Mouse (Mus musculus): Measurements from ENCODE around the gene Parl.
A peak's percentile ranks its signal among the peaks of the same experiment; 100 is the strongest.

Parl gene

DNA sequence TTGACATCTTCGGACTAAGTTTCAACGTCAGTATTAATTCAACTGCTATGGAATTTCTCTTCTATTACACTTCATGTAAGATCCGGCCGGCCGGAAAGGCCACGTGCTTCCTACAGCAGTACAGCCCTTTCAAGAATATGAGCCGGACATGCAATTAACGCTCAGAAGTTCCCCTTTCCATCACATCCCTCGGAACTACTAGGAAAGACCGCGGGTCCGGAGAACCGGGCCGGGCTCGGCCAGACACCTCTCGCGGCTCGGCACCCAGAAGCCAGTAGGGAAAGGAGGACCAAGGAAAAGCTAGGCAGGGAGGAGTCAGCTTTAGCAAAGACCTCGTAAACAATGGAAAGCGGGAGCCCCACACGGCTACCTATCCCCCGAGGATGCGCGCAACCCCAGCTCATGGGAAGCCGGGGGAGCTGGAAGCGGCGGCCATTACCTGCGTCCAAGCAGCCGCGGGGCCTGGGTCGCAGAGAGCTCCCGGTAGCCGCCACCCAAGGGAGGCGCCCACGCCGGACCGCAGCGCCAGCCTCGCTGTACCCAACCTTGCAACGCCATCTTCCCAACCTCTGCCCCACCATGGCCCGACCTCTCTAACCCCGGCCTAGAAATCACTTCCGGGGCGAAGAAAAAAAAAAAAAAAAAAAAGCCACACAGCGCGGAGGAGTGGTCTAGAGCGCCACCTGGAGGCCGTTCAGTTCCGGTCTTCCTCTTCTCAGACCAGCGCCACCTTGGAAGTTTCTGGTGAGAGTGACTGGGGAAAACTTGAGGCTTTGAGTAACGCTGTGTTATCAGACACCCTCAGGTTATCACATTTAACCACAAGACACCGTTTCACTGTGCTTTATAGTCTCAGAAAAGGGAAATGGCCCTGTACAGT, at the start of gene Parl:
Gene Parl, minus strand, starts transcription at position 618 of the 880 bp plus-strand sequence.
- DNase-seq (ENCODE audit: low spot score in 2 of 2), result peak; percentile 66 to 80

DNA sequence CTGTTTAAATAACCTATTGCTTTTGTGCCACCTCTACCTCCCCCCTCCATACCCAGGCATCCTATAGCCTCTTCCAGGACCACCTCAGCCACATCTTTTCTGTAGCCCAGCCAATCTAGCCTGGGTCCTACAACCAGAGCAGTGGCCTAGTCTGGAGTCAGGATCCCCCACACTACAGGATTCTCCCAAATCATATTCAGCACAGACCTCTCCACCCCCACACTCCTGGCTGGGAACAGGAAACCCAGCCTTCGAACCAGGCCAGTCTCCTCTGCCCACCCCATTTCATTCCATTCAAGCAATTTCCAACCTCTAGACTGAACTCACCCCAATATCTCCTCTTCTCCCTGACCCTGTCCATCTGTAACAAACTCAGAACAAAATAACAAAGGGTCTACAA, 43.3 kb upstream of the Parl start:
- no peak for DNase-seq (ENCODE audit: low spot score in 2 of 2)

DNA sequence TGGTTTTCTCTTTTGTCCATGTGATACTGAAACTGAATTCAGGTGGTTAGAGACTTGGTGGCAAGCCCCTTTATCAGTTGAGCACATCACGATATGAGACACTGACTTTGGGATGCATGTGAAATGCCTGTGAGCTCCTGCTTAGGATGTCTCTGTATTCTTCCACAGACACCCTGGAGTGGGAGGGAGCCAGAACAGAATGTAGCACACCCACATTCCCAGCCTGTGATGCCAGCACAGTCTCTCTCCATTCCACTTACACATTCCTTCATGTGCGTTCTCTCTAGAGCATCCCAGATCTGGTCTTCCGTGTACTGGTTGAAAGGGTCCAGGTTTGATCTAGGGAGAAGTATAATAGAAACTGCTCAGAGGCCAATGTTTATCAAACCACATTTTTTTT, 36.4 kb upstream of the Parl start:
- no peak for DNase-seq (ENCODE audit: low spot score in 2 of 2)

DNA sequence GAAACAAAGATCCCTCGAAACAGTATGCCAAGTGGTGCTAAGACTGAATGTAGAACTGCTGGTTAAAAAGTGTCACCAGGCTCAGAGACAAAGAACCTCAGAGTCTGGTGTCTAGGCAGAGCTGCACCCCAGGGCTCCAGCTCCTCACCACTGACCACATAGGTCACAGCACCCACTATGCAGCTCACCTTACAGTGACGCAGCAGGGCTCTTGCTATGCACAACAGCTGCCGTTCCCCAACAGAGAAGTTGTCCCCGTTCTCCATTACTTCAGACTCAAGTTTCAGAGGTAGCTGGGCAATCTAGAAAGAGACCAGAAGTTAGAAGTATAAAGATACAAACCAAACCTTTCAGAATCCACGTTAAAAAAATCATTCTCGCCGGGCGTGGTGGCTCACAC, 32.7 kb upstream of the Parl start:
- no peak for DNase-seq (ENCODE audit: low spot score in 2 of 2)

DNA sequence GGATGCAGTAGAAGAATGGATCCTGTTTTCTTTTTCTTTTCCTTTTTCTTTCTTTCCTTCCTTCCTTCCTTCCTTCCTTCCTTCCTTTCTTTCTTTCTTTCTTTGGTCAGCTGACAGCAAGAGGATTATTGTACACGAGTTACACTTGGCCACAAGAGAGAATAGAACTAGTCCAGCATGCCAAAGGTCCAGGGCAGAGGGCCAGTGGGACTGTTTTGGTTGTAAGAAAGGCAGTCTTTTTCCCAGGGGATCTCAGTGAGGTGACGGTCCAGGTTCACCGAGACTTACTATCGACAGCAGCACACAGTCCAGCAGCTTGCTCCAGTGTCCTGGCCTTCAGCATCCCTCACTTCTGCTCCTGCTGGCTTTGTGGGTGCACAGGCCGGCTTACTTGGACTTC, 26.1 kb upstream of the Parl start:
- no peak for DNase-seq (ENCODE audit: low spot score in 2 of 2)

DNA sequence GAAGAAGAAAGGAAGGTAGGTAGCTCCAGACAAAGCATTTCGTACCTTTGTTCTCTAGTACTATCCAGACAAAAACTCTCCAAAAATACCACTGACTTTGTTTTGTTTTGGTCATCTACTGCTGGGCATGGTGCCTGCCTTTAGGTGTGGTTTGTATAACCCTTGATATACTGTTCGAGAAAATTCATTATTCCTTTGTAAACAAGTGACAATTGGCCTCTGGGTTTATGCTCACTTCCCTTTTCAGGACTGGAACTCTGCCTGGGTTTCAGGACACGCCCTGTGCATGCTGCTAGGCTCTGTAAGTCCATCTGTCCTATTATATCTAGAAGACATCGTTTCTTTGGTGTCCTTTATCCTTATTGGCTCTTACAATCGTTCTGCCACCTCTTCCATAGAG, 23.1 kb upstream of the Parl start, which contains the start of gene Cyp2ab1:
Gene Cyp2ab1, minus strand, starts transcription at position 119 of the 400 bp plus-strand sequence.
- DNase-seq (ENCODE audit: low spot score in 2 of 2), result no peak

DNA sequence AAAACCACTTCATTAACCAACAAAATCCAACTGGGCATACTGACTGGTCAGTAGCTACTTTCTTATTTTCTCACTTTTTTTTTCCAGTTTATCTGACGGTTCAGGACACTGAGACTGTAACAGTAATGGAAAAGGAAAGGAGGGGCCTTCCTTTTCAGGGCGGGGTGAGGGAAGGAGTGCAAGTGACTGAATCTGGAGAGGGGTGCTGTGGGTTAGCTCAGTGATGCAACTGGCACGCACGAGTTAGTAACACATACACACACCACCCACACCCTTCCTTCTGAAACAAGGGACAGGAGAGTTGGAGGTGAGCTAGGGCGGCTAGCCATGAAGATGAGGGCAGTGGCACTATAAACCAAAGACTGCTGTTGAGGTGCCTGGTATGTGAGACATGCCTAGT, 21.7 kb upstream of the Parl start:
- no peak for DNase-seq (ENCODE audit: low spot score in 2 of 2)

DNA sequence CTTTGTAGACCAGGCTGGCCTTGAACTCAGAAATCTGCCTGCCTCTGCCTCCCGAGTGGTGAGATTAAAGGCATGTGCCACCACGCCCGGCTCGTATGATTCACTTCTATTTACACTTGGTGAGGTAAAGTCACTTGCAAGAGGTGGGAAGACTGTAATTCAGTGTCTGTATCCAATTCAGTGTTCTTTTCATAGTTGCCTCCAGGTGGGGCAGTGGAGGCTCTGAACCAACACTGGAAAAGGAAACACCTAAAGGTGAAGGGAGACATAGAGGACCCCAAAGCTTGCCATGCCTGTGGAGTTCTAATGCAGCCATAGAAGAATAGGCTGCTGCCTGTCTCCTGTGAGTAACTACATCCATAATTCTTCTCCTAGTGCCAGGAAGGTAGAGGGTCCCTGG, 20.1 kb upstream of the Parl start:
- DNase-seq (ENCODE audit: low spot score in 2 of 2), result no peak

DNA sequence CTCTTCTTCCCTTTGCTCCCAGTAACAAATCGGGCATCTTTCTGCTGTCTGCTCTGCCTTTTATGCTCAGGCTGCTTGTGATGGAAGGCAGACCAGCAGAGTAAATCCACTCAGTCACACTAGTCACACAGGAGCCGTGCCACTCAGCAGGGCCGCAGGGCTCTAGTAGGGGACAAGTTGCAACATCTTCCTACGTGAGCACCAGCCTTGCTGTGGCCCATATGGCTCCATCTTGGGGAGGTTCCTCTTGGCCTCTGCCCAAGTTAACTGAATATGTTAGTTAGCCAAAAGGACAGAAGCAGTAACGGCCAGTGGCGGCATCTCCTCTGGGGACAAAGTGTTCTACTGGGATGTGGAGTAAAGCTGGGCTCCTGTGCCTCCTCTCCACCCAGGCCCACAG, 14.6 kb upstream of the Parl start:
- no peak for DNase-seq (ENCODE audit: low spot score in 2 of 2)

DNA sequence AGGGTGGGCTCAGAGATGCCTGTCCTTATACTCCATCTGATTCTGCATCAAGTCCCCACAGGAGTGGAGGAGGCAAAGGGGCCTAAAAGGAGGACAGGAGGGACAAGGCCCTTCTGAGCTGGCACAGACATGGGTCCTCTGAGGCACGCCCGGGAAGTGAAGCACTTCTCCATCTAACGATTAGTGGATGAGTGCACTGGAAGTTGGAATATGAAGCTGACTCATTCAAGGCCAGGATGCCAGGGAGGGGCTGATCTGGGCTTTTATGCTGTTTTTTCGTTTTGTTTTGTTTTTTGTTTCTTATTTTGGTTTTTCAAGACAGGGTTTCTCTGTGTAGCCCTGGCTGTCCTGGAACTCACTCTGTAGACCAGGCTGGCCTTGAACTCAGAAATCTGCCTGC, 13.1 kb upstream of the Parl start:
- DNase-seq (ENCODE audit: low spot score in 2 of 2), result no peak

DNA sequence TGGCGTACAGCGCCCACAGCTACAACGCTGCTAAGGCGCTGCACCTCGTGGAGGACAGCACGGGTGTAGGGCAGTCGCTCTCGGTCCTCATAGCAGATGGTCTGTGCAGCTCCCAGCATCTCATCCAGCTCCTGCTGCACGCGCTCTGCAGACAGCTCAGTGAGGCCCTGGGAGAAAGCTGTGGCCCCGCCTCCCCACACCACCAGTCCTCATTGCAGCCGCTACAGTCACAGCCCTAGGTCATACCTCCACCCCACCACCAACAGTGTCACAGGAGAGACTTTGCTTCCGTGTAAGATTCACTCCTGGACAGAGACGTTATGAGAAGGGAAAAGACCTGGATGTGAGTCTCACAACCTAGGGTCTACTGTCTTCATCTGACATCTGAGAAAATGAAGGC, 10.1 kb upstream of the Parl start:
- no peak for DNase-seq (ENCODE audit: low spot score in 2 of 2)

DNA sequence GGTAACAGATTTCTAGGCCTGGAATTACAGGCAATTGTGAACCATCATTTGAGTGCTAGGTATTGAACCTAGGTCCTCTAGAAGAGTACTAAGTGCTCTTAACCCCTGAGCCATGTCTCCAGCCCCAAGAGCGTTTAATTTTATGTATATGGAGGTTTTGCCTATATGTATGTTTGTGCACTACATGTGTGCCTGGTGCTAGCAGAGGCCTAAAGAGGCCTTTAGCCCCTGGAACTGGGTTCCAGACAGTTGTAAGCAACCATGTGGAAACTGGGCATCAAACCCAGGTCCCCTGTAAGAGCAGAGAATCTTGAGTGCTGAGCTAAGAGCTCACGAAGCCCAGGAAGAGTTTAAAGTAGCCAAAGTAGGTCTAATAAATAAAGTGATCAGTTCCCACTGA, 2.1 kb downstream of the Parl start:
- DNase-seq (ENCODE audit: low spot score in 2 of 2), result no peak

DNA sequence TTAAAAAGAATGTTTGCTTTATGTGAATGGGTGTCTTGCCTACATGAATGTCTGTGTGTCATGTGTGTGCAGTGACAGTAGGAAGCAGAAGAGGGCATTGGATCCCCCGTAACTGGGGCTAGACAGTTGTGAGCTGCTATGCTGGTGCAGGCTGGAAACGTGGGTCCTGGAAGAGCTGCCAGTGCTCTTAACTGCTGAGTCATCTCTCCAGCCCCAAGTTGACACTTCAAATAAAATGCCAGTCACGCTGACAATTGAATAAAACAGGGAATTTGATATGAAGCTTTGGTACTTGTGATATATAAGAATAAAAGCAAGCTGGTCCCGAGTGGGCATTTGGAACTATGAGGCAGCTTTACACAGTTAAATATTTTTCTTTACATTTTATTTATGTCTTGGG, 21.9 kb downstream of the Parl start:
- no peak for DNase-seq (ENCODE audit: low spot score in 2 of 2)

DNA sequence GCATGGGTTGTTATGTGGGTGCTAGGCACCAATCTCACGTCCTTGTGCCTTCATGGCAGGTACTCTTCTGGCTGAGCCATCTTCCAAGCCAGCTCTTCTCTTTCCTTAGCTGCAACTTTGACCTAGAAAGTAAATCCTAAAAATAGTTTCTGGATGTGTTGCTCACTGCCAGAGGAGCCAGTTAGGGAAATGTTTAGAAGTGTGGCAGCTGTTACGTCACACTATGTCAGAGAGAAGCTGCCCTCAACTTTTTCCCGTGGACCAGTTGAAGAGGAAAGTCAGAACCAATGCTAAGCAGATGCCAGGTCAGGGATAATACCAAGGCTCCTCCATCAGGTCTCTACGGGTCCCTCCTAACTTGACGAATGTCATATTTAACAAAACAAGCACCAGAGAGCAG, 22.8 kb downstream of the Parl start:
- no peak for DNase-seq (ENCODE audit: low spot score in 2 of 2)

DNA sequence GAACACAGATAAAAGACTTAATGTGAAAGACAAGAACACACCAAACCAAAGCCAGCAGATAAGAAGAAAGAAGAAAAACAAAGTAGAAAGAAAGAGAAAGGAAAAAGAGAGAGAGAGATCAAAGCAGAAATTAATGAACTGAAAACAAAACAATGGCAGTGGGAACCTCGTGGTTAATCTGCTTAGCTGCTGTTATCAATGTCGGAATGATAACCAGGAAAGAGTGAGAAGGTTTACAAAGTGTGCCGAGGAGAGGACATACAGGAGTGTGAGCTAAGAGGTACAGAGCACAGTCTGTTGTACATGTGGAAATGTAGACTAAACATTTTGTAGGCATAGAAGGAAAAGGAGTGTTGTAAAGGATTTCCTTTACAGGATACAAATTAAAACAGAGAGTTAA, 29.2 kb downstream of the Parl start:
- DNase-seq (ENCODE audit: low spot score in 2 of 2), result no peak

DNA sequence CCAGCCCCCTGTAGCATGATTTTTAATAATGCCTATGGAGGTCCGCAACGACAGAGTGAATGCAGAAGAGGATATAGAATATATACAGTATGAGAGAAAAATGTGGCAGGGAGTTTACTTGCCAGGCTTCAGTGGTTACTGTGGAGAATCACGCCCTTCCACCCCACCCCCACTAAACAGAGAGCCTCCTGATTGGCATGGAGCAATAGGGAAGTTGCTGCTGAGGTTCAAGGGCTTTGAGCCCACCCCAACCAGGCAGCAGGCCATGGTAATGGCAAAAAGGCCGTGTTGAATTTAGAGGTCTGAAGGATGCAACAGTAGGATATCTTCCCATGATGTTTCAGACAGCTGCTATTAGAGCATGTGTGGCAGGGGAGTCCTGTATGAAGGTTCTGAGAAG, 30.8 kb downstream of the Parl start:
- DNase-seq (ENCODE audit: low spot score in 2 of 2), result no peak

DNA sequence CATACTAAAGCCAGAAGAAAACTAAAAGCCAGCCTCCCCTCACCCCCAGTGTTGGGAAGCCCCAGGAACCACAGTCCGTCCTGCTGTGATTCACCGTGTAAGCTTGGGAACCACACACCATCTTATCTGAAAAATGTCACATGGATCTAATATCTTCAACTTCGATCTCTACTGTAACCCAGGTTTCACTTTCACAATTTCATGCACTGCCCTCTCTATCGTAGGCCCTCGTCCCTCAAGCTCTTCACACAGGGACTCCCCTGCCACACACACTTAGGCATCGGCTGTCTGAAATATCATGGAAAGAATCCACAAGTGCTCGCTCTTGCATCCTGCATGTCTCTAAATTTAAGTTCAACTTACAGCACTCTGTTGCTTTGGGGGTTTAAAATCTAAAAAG, 37.1 kb downstream of the Parl start:
- no peak for DNase-seq (ENCODE audit: low spot score in 2 of 2)

DNA sequence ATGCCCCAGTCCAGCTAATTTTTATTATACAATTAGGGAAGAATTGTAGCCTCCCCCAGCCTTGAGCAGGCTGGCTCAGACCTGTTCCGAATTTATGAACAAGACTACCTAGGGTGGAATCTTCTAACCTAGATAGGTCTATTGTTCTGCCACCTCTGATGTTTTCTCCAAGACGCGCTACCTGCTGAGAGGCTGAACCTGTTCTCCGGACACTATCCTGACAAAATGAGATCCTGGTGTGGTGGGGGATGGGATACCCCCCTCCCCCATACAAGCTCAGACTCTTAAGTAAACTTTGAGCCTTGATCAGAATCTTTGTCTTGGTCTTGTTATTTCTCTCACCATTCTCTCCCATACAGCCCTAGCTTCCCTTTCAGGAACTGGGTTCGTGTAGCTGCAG, 44.3 kb downstream of the Parl start:
- DNase-seq (ENCODE audit: low spot score in 2 of 2), result no peak

DNA sequence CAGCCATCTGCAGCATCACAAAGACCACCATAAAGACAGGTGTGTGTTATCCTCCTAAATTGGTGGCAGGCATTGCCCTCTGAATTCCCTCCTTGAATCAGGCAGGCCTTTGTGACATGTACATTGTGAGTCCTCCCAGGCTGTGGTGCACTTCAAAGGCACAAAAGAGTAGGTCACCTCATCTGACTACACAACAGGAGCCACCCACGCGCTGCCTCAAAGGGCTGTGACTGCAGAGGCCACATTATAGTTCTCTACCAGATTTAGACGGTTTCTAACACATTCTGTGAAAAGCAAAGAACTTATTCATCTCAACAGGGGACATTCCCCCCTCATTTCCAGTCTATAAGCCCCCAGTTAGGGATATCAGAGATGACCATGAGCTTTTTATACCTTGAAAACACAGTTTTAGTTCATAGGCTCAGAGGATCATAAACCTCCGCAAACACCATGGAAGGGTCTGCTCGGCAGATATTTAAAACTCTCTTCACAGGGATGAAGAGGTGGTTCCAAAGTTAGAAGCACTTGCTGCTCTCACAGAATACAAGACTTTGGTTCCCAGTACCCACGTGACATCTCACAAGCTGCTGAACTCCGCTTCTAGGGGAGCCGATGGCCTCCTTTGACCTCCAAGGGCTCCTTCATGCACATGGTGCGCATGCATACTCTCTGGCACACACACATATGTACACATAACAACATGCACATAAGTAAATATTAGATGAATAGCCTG, 53.6 kb downstream of the Parl start:
- DNase-seq (ENCODE audit: low spot score in 2 of 2), result peak in 1 of 2 experiments; percentile 4

DNA sequence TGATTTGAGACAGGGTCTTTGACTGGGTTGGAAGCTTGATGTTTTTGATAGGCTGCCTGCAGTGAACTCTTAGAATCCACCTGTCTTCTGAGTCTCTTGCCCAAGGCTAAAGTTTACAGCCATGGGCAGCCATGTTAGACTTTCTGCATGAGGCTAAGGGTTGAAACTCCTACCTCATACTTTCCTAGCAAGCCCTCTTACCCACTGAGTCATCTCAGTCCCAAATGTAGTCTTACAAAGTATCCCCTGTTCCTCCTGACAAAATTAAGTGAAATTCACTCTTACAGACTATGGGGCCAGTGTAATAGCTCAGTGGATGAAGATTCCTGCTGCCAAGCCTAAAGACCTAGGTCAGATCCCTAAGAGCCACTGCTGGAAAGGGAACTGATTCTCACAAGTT, 55.1 kb downstream of the Parl start:
- DNase-seq (ENCODE audit: low spot score in 2 of 2), result no peak

DNA sequence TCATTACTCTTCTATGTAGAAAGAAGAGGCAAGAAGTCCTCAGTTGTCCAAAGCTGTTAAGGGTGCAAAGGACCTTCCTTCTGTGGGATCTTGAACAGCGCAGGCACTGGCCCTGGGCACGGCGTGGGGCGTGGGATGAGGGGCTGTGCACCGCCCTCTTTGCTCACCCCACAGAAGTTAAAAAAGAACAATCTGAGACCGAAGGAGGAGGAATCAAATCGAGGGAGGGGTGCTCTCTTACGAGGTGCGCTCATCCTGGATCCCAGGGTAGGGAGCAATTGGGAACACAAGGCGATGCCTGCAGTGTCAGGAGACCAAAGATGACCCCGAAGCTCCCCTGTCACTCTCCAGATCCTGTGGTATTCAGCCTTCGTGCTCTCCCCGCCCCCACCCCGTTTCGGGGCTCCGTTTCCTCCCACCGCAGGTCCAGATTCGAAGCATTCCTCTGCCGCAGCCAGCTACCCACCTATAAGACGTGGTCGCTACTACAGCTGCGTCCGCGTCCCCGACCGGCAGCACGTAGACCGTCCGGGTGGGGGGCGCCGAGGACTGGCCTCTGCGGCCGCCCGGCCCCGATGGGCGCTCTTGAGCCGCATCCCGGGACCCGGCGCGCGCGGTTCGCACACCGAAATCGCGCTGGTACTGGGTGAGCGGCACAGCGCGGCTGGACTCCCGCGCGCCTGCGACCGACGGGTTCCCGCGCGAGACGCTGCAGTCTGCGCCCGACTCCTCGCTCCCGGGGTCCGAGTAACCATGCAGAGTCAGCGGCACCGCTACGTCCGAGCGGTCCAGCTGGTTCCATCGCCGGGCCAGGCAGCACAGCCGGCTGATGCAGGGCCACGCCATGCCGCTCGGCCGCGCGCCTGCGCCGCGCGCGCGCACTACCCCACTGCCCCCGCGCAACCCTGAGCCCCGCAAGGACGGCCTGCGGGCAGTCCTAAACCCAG, 61.4 kb downstream of the Parl start, which contains the start of gene Map6d1:
Gene Map6d1, minus strand, starts transcription at position 891 of the 947 bp plus-strand sequence.
- DNase-seq (ENCODE audit: low spot score in 2 of 2), result peak in 1 of 2 experiments; percentile 44

DNA sequence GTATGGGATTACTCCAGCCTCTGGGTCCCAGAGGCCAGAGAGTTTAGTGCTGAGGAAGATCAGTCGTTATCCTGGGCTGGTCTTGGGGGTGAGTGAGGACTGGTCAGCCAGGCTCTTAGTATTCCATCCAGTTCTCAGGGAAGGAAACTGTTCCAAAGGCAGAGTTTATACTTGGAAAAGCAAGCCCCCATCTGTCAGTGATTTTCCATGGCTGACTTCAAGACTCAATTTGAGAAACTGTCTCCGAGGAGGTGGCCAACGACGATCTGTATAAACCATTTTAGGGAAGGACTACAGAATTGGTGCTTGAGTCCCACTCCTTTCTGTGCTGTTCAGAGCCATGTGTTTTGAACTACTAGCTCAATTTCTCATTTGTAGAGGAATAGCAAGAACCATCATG, 63.5 kb downstream of the Parl start:
- DNase-seq (ENCODE audit: low spot score in 2 of 2), result no peak
